Mouse (Mus musculus): ENCODE measurements around the gene Slc10a2. TPM values are rescaled to one million over a fixed set of nuclear protein-coding genes. Genes with fewer than 3 reads are reported as not detected.
"Not testable (repeated sequence)": the region's sequence is repeated elsewhere in the genome, so short reads cannot be mapped to it uniquely, and the experiment has no call there.

Slc10a2 gene
- total RNA-seq (2017) = not detected in 2 replicates

DNA sequence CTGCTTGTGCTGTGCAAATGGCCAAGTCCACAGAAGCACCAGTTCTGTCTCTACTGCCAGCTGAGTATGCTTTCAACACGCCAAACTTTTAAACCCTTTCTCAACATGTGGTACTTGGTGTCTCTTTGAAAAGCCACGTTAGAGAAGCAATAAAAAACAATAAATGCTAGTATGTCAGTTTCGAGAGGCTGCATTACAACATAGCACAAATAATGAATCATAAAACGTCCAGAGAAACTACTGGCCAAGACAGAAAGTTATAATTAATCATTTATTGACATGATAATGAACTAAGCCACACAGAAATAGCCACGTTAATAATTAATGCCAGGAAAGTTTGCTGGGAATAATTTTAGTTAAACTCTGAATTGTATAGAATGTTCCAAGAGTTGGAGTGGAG, at the start of gene Slc10a2:
Gene Slc10a2 (minus strand): TSS at position 166 of the 400 bp plus-strand sequence.
- no peak for ATAC-seq (ENCODE audit: extremely low read depth, insufficient number of reproducible peaks, low FRiP score, poor library complexity, severe bottlenecking)

GRCm38 (mm10) chr8:5129322-5129829, 24.2 kb upstream of the Slc10a2 start:
- ATAC-seq (ENCODE audit: extremely low read depth, insufficient number of reproducible peaks, low FRiP score, poor library complexity, severe bottlenecking) = no peak

DNA sequence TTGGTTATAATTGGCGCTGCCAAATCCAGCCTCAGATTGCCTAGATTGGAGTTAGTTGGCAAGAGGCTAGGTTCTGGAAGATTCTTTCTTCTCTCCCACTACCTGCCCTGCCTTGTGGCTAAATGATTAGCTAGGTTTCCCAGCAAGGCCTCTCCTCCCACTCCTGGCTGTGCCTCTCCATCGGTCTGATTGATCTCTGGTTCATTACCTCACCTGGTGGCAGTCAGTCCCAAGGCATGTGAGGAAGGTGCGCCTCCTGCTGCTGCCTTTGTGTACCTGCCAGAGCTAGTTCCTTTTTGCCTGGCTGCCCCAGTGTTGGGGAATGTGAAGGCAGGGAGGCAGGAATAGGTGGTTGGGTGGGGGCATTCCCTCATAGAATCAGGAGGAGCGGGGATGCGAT, 1.7 kb upstream of the Slc10a2 start:
- no peak for ATAC-seq (ENCODE audit: extremely low read depth, insufficient number of reproducible peaks, low FRiP score, poor library complexity, severe bottlenecking)

DNA sequence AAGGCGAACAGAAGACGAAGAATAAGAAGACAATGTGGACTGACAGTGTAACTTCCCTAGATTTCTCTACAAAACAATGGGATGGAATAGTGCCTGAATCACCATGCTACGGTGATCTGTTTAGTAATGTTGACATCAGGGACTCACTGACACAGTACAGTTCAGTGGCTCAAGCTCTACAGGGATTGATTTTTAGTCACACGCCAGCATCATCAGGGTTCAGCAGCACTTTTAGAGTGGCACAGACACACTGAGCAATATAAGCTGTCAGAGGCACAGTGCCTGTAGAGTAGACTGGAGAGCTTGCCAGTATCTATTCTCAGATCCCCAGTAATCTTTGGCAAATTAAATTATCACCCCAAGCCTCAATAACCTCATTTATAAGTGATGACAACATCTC, 9.8 kb downstream of the Slc10a2 start:
- ATAC-seq (ENCODE audit: extremely low read depth, insufficient number of reproducible peaks, low FRiP score, poor library complexity, severe bottlenecking) = no peak

DNA sequence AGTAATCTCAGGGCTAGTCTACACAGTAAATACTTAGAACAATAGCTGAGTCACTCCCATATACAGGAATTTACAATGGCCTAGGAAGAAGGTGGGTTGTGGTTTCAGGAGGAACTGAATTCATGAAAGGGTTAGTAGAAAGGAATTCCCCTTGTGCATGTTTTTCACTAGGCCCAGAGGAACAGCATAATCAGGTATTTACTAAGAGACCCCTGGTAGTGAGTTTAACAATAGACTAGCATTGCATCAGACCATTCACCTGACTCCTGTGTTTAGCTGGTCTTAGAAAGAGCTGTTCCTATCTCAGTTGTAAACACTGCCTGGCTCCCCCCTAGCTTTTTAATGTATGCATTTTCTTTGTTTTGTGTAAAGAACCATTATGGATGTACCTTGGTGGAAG, 11.2 kb downstream of the Slc10a2 start:
- ATAC-seq (ENCODE audit: extremely low read depth, insufficient number of reproducible peaks, low FRiP score, poor library complexity, severe bottlenecking) = not testable (repeated sequence)

GRCm38 (mm10) chr8:5073654-5074293, 31.4 kb downstream of the Slc10a2 start:
- no peak for ATAC-seq (ENCODE audit: extremely low read depth, insufficient number of reproducible peaks, low FRiP score, poor library complexity, severe bottlenecking)

- no peak for ATAC-seq (ENCODE audit: extremely low read depth, insufficient number of reproducible peaks, low FRiP score, poor library complexity, severe bottlenecking)
Observed at GRCm38 (mm10) chr8:5058888-5059287, 46.3 kb downstream of the Slc10a2 start.

- not testable (repeated sequence) for ATAC-seq (ENCODE audit: extremely low read depth, insufficient number of reproducible peaks, low FRiP score, poor library complexity, severe bottlenecking)
Observed at GRCm38 (mm10) chr8:5044361-5044900, 60.7 kb downstream of the Slc10a2 start.

DNA sequence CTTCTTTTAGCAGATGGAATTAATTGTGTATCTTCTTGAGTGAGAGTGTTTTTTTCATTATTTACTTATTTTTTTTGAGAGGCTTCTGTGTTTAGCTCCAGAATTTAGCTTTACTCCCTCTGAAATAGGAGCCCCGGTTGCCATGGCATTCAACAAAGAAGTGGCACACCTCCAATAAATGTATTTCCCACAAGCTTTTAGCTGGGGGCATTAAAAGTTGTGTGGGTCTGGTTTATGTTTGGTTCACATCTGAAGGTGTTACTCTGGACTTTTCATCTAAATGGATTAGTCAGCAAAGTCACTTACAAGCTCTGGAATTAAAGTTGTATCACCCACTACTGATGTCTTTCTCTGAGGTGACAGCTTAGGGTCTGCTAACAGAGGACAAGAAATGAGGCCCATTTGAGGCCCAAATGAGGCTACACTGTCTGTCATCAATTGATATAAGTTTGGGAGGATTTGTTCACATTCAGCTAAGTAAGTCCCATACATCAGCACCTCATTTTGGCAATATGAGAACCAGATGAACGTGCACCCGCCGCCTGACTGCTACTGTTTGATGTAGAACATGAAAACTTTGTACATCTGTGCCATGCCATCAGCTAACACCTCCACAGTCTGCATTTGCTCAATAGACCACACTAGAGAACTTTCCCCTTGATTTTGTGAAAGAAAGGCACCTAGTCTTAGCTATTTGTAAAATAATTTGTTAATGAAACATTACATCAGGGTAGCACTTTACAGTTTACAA, 66.2 kb downstream of the Slc10a2 start:
- no peak for ATAC-seq (ENCODE audit: extremely low read depth, insufficient number of reproducible peaks, low FRiP score, poor library complexity, severe bottlenecking)

All from neutrophil, adult 5-6 weeks (primary cell).